Mouse (Mus musculus) frontal cortex, postnatal 36 days (tissue): Measurements from ENCODE around the gene Gna11.

Experiments used
- DNase-seq, 2 experiments: peaks; one replicate each; pipeline ENCODE4 v3.0.0; 2022; ENCODE audit warnings: low spot score in 2 of 2

Gene Gna11

GRCm38 (mm10) chr10:81545161-81545747 is at the start of gene Gna11:
Gene Gna11, minus strand, starts transcription at chr10:81545190.
- peak; percentile 99 to 100 for DNase-seq

- no peak for DNase-seq
Measured at GRCm38 (mm10) chr10:81593935-81594334, 48.9 kb upstream of the Gna11 start.

GRCm38 (mm10) chr10:81593223-81593622 is 48.2 kb upstream of the Gna11 start:
- no peak for DNase-seq

GRCm38 (mm10) chr10:81592631-81593030 is 47.6 kb upstream of the Gna11 start:
- DNase-seq = no peak

GRCm38 (mm10) chr10:81591846-81592245 is 46.9 kb upstream of the Gna11 start:
- no peak for DNase-seq

GRCm38 (mm10) chr10:81588739-81589138 is 43.7 kb upstream of the Gna11 start:
- DNase-seq = no peak

- DNase-seq = no peak
Measured at GRCm38 (mm10) chr10:81583347-81583746, 38.4 kb upstream of the Gna11 start.

GRCm38 (mm10) chr10:81580441-81581070 is 35.6 kb upstream of the Gna11 start:
- DNase-seq = no peak

GRCm38 (mm10) chr10:81579967-81580366 is 35.0 kb upstream of the Gna11 start:
- no peak for DNase-seq

GRCm38 (mm10) chr10:81575695-81576094 is 30.7 kb upstream of the Gna11 start:
- DNase-seq = no peak

GRCm38 (mm10) chr10:81575208-81575631 is 30.2 kb upstream of the Gna11 start:
- DNase-seq = peak in 1 of 2 experiments; percentile 49

- DNase-seq = no peak
Measured at GRCm38 (mm10) chr10:81574081-81575056, 29.4 kb upstream of the Gna11 start, which contains the start of gene Tle2. Gene Tle2, plus strand, starts transcription at chr10:81574561.

- no peak for DNase-seq
Measured at GRCm38 (mm10) chr10:81572975-81573374, 28.0 kb upstream of the Gna11 start.

- no peak for DNase-seq
Measured at GRCm38 (mm10) chr10:81572133-81572671, 27.2 kb upstream of the Gna11 start.

GRCm38 (mm10) chr10:81571501-81571876 is 26.5 kb upstream of the Gna11 start:
- DNase-seq = peak; percentile 99 to 100

GRCm38 (mm10) chr10:81570831-81571500 is 26.0 kb upstream of the Gna11 start:
- peak; percentile 92 to 95 for DNase-seq

- no peak for DNase-seq
Measured at GRCm38 (mm10) chr10:81570238-81570800, 25.3 kb upstream of the Gna11 start.

GRCm38 (mm10) chr10:81569507-81570237 is 24.7 kb upstream of the Gna11 start:
- no peak for DNase-seq

- DNase-seq = no peak
Measured at GRCm38 (mm10) chr10:81568381-81569191, 23.6 kb upstream of the Gna11 start.
